Mouse (Mus musculus) layer of hippocampus, adult 9-10 months (tissue): Measurements from ENCODE around the gene Secisbp2l.

Experiments used
- DNase-seq: peaks from one replicate; pipeline ENCODE4 v3.0.0; 2022; ENCODE audit warnings: low spot score

Secisbp2l gene

GRCm38 (mm10) chr2:125783868-125784267 is 1.2 kb upstream of the Secisbp2l start:
- DNase-seq = no peak

DNA sequence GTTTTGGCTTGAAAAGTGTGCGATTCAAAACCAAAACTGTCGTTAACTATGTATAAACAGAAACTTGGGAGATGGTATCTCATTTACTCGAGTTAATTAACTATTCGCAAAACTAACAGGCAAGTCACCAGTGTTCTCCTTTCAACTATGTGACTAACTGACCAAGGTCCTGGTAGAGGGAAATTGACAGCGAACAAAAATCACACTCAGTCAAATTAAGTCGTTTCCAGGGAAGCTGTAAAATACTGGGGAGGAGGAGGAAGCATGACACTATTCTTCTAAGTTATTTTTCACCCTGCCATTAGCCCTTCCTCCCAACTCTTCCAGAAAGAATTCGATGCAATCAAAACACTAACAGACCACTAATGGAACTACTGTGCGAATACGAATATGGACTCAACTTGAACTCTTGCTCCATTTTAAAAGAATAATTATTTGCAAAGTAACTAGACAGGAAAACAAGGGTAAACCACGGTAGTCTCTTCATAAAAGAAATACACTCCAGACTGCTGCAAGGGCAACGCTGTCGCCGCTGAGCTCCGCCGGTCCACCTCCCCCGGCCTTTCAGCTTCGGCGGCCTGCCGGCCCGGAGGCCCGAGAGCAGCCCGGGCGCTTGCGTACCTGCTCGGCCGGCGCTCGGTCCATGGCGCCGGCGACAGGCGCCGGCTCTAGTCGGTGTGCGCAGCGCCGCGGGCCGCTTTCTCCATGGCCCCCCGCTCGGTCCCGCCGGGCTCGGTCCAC is 522 bp downstream of the Secisbp2l start:
- no peak for DNase-seq

- no peak for DNase-seq
Observed at GRCm38 (mm10) chr2:125781006-125781405, 1.7 kb downstream of the Secisbp2l start.

DNA sequence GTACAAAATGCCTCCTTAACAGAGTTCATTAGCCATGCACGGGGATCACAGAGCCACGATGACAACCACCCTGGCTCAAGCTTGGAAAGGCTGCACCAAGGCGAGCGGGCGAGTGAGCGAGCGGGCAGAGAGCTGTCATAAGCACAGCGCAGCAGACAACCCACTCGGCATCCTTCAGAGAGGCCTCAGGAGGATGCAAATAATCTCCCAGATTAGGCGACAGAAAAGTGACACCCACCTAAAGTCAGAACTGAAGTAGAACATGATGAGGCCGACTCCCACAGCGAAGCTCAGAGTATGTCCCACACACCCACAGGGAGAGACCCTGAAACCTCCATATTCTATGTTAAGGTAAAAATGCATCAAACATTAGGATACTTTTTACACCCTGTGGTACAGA is 4.3 kb downstream of the Secisbp2l start:
- DNase-seq = no peak

GRCm38 (mm10) chr2:125777018-125777417 is 5.7 kb downstream of the Secisbp2l start:
- no peak for DNase-seq

DNA sequence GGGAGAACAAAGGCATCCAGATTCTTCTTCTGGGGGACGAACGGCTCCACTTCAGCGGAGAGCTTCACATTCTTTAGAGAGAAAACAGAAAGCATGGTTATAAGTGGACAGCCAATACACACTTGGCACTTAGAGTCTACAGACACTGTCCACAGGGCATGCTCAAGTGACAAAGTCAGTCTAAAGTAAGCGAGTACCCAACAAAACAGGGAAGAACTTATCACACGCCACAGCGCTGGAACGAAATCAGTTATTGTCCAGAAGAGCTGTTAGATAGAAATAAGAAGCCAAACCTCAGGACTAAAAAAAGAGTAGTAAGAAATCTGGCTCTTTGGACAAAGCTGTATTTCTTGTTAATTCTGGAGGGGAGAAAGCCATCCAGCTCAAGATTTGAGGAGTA is 7.0 kb downstream of the Secisbp2l start:
- DNase-seq = no peak

- no peak for DNase-seq
Observed at GRCm38 (mm10) chr2:125774846-125775245, 7.8 kb downstream of the Secisbp2l start.

DNA sequence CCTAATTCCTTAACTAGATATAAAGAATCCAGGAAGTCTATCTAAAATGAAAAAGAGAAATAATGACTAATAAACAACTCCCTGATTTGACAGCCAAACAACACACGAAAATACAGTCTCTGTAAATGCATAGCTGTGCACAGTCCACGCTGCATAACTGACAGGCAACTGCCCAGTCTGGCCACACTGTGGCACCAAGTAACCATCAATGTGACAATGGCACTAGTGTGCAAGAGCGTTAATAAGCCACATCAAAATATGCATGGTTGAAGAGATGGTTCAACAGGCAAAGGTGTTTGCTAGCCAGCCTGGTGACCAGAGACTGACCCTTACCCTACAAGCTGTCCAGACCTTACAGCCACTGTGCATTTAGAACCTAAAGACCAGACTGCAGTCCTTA is 17.6 kb downstream of the Secisbp2l start:
- no peak for DNase-seq

DNA sequence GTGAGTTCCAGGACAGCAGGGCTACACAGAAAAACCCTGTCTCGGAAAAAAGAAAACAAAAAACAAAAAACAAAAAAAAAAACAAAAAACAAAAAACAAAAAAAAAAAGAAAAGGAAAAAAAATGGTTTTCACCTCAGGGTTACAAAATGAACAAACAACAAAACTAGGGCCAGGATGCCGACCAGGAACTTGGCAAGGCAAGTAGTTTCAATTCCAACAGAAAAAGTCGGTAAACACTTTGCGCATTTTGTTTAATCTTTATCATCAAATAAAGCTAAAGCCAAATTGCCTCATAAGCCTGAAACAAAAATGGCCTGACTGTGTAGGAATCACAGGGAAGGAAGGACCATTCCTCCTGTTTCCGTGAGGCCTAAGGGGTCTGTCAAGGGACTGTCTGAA is 18.1 kb downstream of the Secisbp2l start:
- no peak for DNase-seq

- no peak for DNase-seq
Observed at GRCm38 (mm10) chr2:125749330-125749729, 33.3 kb downstream of the Secisbp2l start.

- no peak for DNase-seq
Observed at GRCm38 (mm10) chr2:125739338-125739737, 43.3 kb downstream of the Secisbp2l start.

- DNase-seq = no peak
Observed at GRCm38 (mm10) chr2:125738718-125739117, 44.0 kb downstream of the Secisbp2l start.

- no peak for DNase-seq
Observed at GRCm38 (mm10) chr2:125736025-125736343, 46.7 kb downstream of the Secisbp2l start.

- DNase-seq = no peak
Observed at GRCm38 (mm10) chr2:125735333-125736024, 47.2 kb downstream of the Secisbp2l start.

DNA sequence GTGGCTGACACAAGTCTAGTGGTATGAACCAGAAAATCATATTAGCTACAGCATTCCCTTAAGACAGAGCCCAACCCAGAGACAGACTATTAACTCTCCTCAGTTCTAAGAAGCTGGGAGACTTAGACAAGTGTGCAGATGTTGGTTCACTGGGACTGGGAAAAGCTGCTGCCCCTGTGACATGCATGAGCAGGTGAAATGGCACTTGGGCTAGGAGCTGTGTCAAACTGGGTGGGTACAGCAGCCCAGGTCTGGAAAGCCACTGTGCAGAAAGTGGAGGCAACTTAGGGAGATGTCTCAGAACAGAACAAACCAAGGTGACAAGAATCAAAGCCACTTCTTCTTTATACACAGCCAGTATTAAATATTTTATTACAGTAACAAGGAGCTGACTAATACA is 47.9 kb downstream of the Secisbp2l start:
- DNase-seq = no peak

DNA sequence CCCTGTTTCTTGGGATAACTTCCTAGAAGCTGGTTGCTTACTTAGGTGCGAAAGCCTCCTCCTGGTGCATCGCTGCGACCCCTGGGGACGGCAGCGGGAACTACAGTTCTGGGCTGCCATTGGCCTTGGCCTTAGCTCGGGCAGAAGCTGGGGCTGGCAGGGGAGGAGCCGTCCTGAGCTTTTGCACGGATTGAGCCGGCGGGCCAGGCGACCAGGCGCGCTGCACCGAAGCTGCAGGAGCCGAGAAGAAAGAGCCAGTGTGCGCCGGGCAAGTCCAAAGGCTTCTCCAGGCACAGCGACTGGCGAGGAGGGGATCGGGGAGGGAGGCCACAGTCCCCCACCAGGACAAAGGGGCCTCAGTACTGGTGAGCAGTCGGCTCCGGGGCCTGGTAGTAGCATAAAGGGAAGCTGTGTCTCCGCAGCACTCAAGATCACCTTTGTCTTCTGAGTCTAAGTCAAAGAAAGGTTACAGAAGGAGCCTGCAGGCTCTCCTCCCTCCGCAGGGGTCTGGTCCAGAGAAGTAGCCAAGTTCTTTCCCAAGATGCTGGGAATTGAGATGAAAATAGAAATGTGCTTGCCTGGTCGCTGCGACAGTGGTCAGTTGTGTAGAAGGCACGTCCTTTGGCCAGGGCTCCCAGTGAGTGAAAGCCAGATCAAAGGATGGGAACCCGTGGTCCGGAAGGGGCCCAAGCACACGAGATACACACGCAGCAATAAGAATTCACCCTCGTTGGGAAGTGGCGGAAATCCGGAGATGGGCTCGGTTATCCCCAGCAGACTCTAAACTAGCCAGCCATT is 50.7 kb downstream of the Secisbp2l start:
- DNase-seq = peak; percentile 79

DNA sequence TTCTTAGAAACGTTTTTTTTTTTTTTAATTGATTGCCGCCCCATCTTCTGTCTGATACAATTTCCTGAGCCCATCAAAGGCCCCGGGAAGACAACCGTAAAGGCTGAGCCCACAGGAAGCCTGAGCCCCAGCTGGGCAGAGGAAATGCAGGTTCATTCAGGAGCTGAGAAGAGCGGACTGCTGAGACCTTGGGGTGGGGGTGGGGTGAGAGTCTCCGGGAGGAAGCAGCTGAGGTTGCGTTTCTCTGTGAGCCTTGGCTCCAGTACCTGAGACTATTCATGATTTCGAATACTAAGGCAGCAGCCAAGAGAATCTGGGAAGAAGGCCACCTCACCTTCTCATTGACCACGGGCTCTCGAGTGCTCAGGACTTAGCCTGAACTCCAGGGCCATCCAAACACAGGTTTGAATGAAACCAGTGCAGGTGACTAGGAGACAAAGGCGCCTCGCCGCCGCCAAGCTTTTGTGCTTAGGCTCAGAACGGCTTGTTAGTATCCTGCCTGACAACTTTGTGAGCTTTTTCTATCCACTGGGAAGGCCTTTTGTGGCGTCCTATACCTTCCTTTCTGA is 58.0 kb downstream of the Secisbp2l start:
- no peak for DNase-seq

DNA sequence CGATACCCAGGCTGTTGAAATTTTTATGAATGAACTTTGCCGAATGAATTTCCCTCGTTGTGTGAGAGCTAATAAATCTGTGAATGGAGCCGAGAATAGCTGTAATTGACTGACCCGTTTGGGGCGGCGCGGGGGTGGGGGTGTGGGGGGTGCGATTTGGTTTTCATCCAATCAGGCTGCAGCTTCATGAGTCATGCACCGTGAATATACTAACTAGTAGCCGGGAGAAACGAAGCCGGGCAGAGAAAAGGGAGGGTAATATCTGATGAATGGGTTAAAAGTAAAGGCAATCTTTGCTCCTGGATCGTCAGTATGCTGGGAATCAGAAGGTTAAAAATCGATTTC is 58.6 kb downstream of the Secisbp2l start, which contains the start of gene Shc4:
Gene Shc4, minus strand, starts transcription at position 63 of the 345 bp plus-strand sequence.
- DNase-seq = no peak

DNA sequence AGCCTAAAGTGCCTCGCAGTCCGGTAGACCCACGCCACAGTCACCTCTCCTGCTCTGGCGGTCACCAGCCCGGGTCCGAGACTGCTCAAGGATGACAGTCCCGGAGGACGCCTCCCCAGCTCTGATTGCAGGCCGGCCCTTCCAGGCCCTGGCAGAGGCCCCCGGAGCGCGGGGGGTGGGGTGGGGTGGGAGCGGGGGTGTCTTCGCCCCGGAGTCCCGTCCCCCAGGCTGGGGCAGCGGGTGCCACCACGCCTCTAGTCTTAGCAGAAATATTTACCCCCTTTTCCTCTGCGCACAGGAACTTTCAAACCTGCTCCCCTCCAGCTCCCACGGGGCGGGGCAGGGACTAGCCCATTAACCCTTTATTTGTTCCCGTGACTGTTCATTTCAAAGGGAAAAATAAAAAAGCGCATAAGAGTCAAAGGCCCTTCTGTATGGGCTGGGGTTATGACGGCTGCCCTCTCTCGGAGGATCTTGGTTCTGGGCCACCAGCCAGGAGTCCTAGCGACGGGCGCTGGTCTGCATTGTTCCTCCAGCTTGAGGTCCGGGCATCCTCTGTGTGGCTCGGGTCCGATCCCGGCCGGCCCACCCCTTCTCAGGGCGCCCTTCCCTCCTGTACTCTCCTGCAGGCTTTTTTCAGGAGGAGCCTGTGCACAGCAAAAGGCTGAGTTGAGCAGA is 59.1 kb downstream of the Secisbp2l start:
- DNase-seq = no peak

- no peak for DNase-seq
Observed at GRCm38 (mm10) chr2:125723086-125723407, 59.6 kb downstream of the Secisbp2l start.

DNA sequence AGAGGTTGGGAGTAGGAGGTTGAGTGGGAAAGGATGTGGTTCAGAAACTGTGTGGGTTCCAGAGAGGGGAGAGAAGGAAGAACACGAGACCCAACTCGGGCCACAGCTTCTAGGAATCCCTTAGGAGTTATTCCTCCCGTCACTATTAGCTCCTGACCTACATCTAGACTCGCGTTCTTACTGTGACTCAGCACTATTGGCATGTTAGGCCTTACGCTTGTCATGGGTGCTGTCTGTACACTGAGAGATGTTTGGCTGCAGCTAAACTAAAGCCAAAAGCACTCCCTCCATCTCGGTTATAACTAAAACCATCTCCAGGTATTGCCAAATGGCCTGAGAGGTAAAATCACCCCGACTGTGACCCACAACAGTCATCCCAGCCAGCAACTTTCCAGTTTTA is 66.1 kb downstream of the Secisbp2l start:
- no peak for DNase-seq

GRCm38 (mm10) chr2:125706510-125706921 is 76.2 kb downstream of the Secisbp2l start:
- no peak for DNase-seq
